In genomic region chr6:113017500-113018047, GRCm38 (mm10) we compare ENCODE assay signal across 12 mouse cellular contexts. TPM values are rescaled to one million over a fixed set of nuclear protein-coding genes. Genes with fewer than 3 reads are reported as not detected.
DNase-seq lines count a peak whose midpoint lies in the region; ATAC-seq and TF ChIP-seq lines count a peak whose summit lies in the region.
"Had no signal": no experiment of that assay in that cellular context is flagged by ENCODE, and none has a peak within 500 bp of the region (broad histone marks: within the 10 kb centered on the region; RNA-seq: fewer than 3 reads in every experiment).

No protein-coding gene starts in this region.

- H3K36me3 ChIP-seq in heart, postnatal 0 days (replicated peaks; ENCODE audit: control insufficient read depth, insufficient read depth, low read length), result no peaks in the 10 kb centered on the region
- no peaks in the 10 kb centered on the region for H3K36me3 ChIP-seq in neural tube, embryonic 13.5 days
- H3K36me3 ChIP-seq: forebrain, embryonic 15.5 days; lung, embryonic 15.5 days had no signal

- H3K9ac ChIP-seq in heart, postnatal 0 days (replicated peaks; ENCODE audit: low read depth, low read length), result no peak overlapping the region
- H3K9ac ChIP-seq in neural tube, embryonic 13.5 days, result no peak overlapping the region
- H3K9ac ChIP-seq: forebrain, embryonic 15.5 days; lung, embryonic 15.5 days had no signal

- no peaks in the 10 kb centered on the region for H3K9me3 ChIP-seq in heart, postnatal 0 days (replicated peaks; ENCODE audit: control insufficient read depth, low read length)
- H3K9me3 ChIP-seq in neural tube, embryonic 13.5 days, result no peaks in the 10 kb centered on the region
- H3K9me3 ChIP-seq: forebrain, embryonic 15.5 days; lung, embryonic 15.5 days had no signal

- WGBS in heart, postnatal 0 days, result 36% methylated on average over 12 of the region's 12 CpGs
- WGBS in neural tube, embryonic 13.5 days, result 29% methylated on average over 12 of the region's 12 CpGs

- no peak for DNase-seq in heart, postnatal 0 days (ENCODE audit: low spot score)
- DNase-seq in heart, postnatal 36 days, result no peak
- DNase-seq in neural tube, embryonic 10.5 days (ENCODE audit: extremely low spot score, low spot score), result no peak
- DNase-seq in kidney, postnatal 14 days, result peak; percentile 17
- DNase-seq in thymus, adult 18-20 months, result no peak
- DNase-seq in gastrocnemius, adult 8-10 months (ENCODE audit: low spot score in 2 of 2), result no peak
- DNase-seq: adrenal gland, adult 8-10 months; cerebellum, adult 18-20 months; heart, adult 2 months had no signal

- TF ChIP-seq EP300 in heart, postnatal 0 days (IDR thresholded peaks at IDR 0.05; ENCODE audit: low read depth), result no peak

- no peaks in the 10 kb centered on the region for H3K27me3 ChIP-seq in heart, postnatal 0 days (ENCODE audit: control insufficient read depth, insufficient read depth, low read length)
- no peaks in the 10 kb centered on the region for H3K27me3 ChIP-seq in neural tube, embryonic 13.5 days
- H3K27me3 ChIP-seq: forebrain, embryonic 15.5 days; lung, embryonic 15.5 days had no signal

- ATAC-seq in heart, postnatal 0 days (ENCODE audit: insufficient read depth, low read depth), result no peak
- ATAC-seq in neural tube, embryonic 13.5 days (ENCODE audit: low read depth), result 0 out of 2 replicates have a peak, but pooled peaks have one; percentile 16
- ATAC-seq: forebrain, embryonic 15.5 days had no signal

- no peaks in the 10 kb centered on the region for H3K4me1 ChIP-seq in heart, postnatal 0 days (ENCODE audit: control insufficient read depth, insufficient read depth)
- H3K4me1 ChIP-seq in neural tube, embryonic 13.5 days (replicated peaks), result peaks cover 34% of the 10 kb centered on the region

- H3K27ac ChIP-seq in heart, postnatal 0 days (ENCODE audit: low read depth), result no peak overlapping the region
- H3K27ac ChIP-seq in neural tube, embryonic 13.5 days (replicated peaks), result peak overlapping the region; percentile 65
- H3K27ac ChIP-seq: forebrain, embryonic 15.5 days; heart, adult 2 months; lung, embryonic 15.5 days had no signal

- no peak overlapping the region for H3K4me3 ChIP-seq in heart, postnatal 0 days (ENCODE audit: low read depth, low read length)
- no peak overlapping the region for H3K4me3 ChIP-seq in neural tube, embryonic 13.5 days
- H3K4me3 ChIP-seq: forebrain, embryonic 15.5 days; heart, adult 2 months; lung, embryonic 15.5 days had no signal

- peak overlapping the region; percentile 5; the same call in 1 of the 2 replicates for H3K4me2 ChIP-seq in heart, postnatal 0 days (ENCODE audit: low read depth, low read length)
- peak overlapping the region; percentile 6 for H3K4me2 ChIP-seq in neural tube, embryonic 13.5 days
- H3K4me2 ChIP-seq: forebrain, embryonic 15.5 days; lung, embryonic 15.5 days had no signal

- no peak for TF ChIP-seq CTCF in heart, postnatal 0 days (IDR thresholded peaks at IDR 0.05; ENCODE audit: low read depth)

- intact Hi-C loops in heart, postnatal 36 days (cut with DNase I), result no loop called here

RNA-seq across cellular contexts. Expression of gene Thumpd3, which starts 28.5 kb away (rescaled TPM):
- total RNA-seq in heart, postnatal 0 days (2014; rRNA removed; ENCODE audit: low replicate concordance), result 22.6 and 29.8 TPM in 2 replicates
- polyA plus RNA-seq in heart, postnatal 0 days (2015; fragmentation: Nextera tagmentation; extraction: Ambion mirVana), result 28.3 and 28.8 TPM in 2 replicates
- total RNA-seq in heart, postnatal 36 days (2021), result 10 to 100 TPM; 17.1 to 18.8 TPM
- polyA plus RNA-seq in neural tube, embryonic 13.5 days (2015; fragmentation: Nextera tagmentation; extraction: Ambion mirVana), result 58.8 and 64.5 TPM in 2 replicates
- total RNA-seq in gastrocnemius, adult 8-10 months (2022), result 10 to 100 TPM; 13.5 to 21.3 (median 16.4) TPM

RNA-seq across cellular contexts. Expression of gene Setd5, which starts 59.6 kb away (rescaled TPM):
- 55.0 and 62.3 TPM in 2 replicates for total RNA-seq in heart, postnatal 0 days (2014; rRNA removed; ENCODE audit: low replicate concordance)
- 27.5 and 28.1 TPM in 2 replicates for polyA plus RNA-seq in heart, postnatal 0 days (2015; fragmentation: Nextera tagmentation; extraction: Ambion mirVana)
- total RNA-seq in heart, postnatal 36 days (2021), result 10 to 100 TPM; 34.3 to 42.0 TPM
- 50.3 and 54.0 TPM in 2 replicates for polyA plus RNA-seq in neural tube, embryonic 13.5 days (2015; fragmentation: Nextera tagmentation; extraction: Ambion mirVana)
- total RNA-seq in gastrocnemius, adult 8-10 months (2022), result 10 to 100 TPM; 21.8 to 26.2 (median 23.5) TPM
